Mouse (Mus musculus): Measurements from ENCODE around the gene Dctn5.

- TF ChIP-seq CTCF (IDR thresholded peaks at IDR 0.05; ENCODE audit: low read depth) (no peak), EP300 (IDR thresholded peaks at IDR 0.05; ENCODE audit: low read depth) (no peak)
Measured at GRCm38 (mm10) chr7:122186043-122186442, 53.2 kb downstream of the Dctn5 start, which contains the start of gene Ern2.
